Mouse (Mus musculus) heart, adult 2 months (tissue): ENCODE results near the gene Apba1.

ENCODE experiments used
- CTCF ChIP-seq: fragments of 200-600 bp; IDR thresholded peaks from 2 replicates; pipeline ENCODE4 v1.8.1; 2022; ENCODE audit warnings: antibody characterized with exemption, mild to moderate bottlenecking, moderate library complexity
- EP300 ChIP-seq: fragments of 200-500 bp; IDR thresholded peaks from 2 replicates; pipeline ENCODE4 v1.6.1; 2011; ENCODE audit warnings: low read depth, low read length, control low read depth; ENCODE audit not compliant: insufficient read depth

- TF ChIP-seq CTCF (no peak), EP300 (no peak)
Observed at GRCm38 (mm10) chr19:23810512-23810911, 51.8 kb downstream of the Apba1 start.
